Mouse (Mus musculus) mouse embryonic stem cell (cell line): ENCODE data around the gene Vps37c.

ENCODE experiments used
- in situ Hi-C, 2 experiments: fragments of 300-500 bp; cut with MboI; formaldehyde crosslinking; loops; 1 replicate in 1 of 2; 3 replicates in 1 of 2; pipeline ENCODE4 v1.14.3; 2019 to 2020; ENCODE audit warnings: low sequenced_read_pairs in 2 of 2, low pct_unique_long_range_greater_than_20kb in 1 of 2, mixed read lengths in 1 of 2; ENCODE audit not compliant: unreplicated experiment in 1 of 2

Gene Vps37c

DNA sequence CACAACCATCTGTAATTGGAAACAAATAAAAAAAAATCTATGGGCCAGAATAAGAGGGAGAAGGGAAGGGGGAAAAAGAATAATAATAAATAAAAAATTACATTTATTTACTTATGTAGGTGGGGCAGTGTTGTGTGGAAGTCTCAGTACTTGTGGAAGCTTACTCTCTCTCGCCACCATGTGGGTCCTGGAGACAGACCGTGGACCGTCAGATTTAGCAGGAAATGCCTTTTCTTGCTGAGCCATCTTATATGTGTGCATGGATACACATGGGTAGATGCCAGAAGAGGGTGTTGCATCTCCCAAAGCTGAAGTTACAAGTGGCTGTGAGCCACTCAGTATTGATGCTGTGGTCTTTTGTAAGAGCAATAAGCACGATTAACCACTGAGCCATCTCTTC lies 7.0 kb upstream of the Vps37c start:
- in situ Hi-C loops: no loop called here

- in situ Hi-C loops: no loop called here
Observed at GRCm38 (mm10) chr19:10685081-10685480, 3.5 kb upstream of the Vps37c start.

DNA sequence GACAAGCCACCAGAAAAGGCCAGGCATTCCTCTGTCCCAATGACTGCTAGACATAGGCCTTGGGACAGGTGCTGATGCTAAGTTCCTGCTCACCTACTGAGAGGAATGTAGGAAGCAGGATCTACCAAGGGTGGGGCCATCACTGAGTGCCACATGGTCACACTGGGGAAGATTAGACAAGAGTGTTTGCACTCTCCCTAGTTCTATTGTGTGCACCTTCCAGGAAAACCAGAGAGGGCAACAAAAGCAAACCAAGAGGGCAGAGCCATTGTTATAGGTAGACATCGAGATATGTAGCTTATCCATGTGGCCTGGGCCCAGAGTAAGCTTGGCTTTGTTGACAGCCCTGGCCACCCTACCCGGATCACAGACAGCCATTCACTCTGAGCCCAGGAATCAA lies 2.8 kb upstream of the Vps37c start:
- in situ Hi-C loops: no loop called here

DNA sequence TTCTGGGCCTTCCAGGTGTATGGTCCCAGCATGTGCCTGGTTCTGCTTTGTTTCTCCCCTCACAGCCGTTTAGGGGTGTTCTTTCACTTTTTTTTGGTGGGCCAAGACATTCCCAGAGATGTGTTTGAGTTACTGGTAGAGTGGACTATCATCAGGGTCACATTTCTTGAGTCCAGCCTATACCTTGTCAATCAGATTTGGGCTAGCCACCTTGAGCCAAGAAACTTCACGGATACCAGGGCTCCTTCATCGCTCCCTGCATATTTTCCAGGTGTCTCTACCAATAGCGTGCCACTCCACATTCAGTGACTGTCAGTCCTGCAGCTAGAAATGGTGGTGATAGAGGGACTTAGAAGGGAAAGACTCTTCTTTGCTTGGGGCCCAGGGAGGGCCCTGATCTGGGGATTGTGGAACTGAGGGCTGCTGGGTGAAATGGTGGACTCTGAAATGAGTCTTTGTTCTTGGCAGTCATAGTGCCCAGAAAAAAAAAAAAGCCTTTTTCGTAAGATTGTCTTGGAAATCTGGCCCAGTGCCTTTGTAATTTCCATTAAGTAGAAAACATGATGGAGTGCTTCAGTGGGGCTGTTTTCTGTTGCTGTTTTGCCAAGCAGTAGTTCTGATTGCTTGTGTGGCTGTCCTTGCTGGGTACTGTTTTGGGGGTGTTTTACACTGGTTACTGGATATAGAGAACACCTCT lies 1.1 kb downstream of the Vps37c start:
- in situ Hi-C loops: no loop called here

- in situ Hi-C loops: no loop called here
Observed at GRCm38 (mm10) chr19:10690336-10690735, 1.8 kb downstream of the Vps37c start.

DNA sequence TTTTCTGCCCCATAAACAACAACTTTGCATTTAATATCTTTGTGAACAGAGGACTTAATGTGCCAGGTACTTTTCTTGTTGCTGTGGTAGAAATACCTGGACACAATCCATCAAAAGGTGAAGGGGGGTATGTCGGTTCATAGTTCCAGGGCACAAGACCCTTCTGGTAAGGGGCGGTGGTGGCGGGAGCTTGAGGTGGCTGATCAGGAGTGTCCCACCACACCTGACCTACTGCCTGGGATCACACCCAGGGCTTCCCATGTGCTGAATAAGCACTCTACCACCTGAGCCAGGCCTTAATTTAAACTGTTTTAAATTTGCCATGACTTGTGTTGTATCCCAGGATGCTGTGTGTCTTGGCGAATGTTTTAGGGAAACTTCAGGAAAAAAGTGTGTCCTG lies 2.6 kb downstream of the Vps37c start:
- in situ Hi-C loops: no loop called here

DNA sequence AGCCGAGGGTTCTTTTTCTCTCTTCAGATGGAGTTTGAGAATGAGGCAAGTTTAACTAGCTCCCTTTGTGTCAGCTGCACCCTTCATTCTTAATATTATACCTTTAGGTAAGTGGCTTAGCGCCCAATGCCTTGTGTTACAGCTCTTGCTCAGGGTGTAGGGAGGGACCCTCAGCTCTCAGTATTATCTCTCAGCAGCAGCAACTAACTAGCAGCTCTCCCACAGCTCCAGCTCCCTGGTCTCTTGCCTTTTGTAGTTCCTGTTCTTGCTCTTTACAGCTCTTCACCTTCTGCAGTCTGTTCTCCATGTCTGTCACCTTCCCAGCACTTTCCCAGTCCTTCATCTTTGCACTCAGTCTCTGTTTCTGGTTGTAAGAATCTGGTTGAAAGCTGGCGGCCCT lies 3.1 kb downstream of the Vps37c start:
- in situ Hi-C loops: no loop called here

- in situ Hi-C loops: no loop called here
Observed at GRCm38 (mm10) chr19:10692361-10692760, 3.8 kb downstream of the Vps37c start.

GRCm38 (mm10) chr19:10693926-10694682 lies 5.6 kb downstream of the Vps37c start:
- in situ Hi-C loops: no loop called here

GRCm38 (mm10) chr19:10695801-10696200 lies 7.3 kb downstream of the Vps37c start:
- in situ Hi-C loops: no loop called here

DNA sequence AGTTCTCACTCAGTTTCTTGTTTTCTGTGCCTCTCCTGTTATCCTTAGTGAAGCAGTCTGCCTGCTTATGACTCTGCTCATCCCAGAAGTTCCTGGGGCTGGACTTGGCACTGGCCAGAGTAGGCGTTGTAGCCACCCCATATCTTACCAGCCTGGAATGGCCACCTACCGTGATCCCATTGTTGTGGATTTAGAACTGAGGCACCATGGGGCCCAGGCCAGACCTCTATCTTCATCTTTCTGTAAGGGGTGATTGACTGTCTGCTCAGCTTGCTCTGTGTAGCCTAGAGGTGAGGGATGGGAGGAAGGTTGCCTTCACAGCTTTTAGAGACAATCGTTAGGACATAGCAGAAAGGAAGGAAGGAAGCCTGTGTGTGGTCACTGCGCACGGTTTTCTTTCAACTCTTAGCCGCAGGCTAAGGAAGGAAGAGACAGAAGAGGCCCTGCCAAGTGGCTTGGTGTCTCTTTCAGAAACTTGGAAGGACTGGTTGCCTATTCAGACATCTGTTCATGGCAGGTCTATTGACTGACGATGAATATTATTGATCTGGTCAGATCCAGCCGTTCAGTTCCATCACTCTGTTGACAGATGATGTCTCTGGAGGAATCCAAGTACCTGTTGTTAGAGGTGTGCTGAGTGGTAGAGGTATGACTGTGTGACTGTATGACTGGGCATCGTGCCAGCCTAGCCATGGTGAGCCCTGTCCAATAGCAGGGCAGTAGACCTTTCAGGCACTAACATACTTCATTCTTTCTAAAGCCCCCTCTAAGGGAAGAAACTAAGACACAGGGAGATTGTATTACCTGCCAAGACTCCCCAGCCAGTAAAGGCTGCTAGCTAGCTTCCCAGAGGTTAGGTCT lies 9.8 kb downstream of the Vps37c start:
- in situ Hi-C loops: no loop called here

GRCm38 (mm10) chr19:10699851-10700250 lies 11.3 kb downstream of the Vps37c start:
- in situ Hi-C loops: loop anchor here in 1 of 2 experiments (5.0 kb wide), 1 partner anchor 33 kb away; no protein-coding TSS in a partner anchor

DNA sequence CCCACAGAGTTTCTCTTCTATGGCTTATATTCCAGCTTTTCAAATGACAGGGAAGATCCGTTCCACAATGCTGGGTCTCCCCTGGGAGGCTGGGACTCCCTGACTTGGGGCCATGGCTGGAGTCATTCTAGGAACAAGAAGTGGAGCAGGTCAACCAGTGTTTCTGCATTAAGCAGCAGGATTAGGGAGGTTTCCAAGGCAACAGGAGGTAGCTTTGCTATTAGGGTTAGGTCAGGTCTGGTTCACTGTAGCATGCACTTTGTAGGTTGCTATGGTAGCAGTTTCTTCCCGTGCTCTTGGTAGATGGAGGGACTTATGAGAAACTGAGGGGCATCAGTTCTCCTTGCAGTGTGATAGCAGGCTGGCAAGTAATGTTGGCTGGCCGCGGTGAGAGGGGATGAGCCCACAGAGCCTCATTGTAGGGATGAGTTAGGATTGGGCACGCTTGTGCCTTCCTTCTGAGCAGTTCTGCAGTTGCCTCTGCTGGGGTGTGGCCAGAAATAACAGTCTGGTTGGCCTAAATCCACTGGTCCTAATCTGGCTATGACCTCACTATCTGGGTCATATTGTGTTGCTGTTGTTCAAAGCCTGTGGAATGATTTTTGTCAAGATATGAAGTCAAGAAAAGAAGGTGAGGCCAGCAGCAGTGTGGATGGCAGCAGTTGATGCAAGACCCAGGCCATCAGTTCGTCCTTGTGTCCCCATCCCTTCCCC lies 12.6 kb downstream of the Vps37c start:
- in situ Hi-C loops: loop anchor here in 1 of 2 experiments (5.0 kb wide), 1 partner anchor 34 kb away; no protein-coding TSS in a partner anchor

GRCm38 (mm10) chr19:10702125-10702524 lies 13.6 kb downstream of the Vps37c start:
- in situ Hi-C loops: loop anchor here in 1 of 2 experiments (5.0 kb wide), 1 partner anchor 35 kb away; no protein-coding TSS in a partner anchor

GRCm38 (mm10) chr19:10703470-10703869 lies 14.9 kb downstream of the Vps37c start:
- in situ Hi-C loops: loop anchor here in 1 of 2 experiments (5.0 kb wide), 1 partner anchor 36 kb away; no protein-coding TSS in a partner anchor

- in situ Hi-C loops: no loop called here
Observed at GRCm38 (mm10) chr19:10707087-10707875, 18.7 kb downstream of the Vps37c start.

DNA sequence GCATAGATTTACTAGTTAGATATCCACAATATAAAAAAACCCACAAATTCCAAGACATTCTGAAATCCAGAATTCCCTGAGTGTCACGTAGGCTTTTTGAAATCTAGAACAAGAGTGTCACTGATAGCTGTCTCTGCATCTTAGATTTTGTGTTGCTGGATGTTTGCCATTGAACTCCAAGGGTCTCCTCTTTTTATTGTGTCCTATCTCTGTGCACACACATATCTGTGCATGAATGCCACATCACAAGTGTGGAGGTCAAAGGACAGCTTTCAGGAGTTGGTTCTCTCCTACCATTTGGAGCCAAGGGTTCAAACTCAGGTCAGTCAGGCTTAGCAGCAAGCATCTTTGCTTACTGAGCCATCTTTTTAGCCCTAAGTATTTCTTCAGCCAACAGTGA lies 19.3 kb downstream of the Vps37c start:
- in situ Hi-C loops: no loop called here

DNA sequence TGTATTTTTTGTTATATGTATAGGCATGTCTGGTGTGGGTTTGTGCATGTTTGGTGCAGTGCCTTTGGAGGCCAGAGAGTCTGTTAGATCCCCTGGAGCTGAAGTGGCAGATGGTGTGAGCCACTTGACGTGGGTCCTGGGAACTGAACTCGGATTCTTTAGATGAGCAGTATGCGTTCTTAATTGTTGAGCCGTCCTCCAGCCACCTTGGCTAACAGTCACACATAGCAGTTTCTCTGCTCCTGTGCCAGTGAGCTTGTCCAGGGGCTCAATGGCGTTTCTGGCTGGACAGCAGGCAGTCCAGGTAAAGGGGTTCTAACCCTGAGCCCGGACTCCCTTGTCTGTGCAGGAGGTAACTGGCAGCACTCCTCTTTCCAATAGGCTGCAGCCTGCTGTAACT lies 20.4 kb downstream of the Vps37c start:
- in situ Hi-C loops: no loop called here
